Comparison of ENCODE assay signal across 16 mouse cellular contexts in the genomic region with DNA sequence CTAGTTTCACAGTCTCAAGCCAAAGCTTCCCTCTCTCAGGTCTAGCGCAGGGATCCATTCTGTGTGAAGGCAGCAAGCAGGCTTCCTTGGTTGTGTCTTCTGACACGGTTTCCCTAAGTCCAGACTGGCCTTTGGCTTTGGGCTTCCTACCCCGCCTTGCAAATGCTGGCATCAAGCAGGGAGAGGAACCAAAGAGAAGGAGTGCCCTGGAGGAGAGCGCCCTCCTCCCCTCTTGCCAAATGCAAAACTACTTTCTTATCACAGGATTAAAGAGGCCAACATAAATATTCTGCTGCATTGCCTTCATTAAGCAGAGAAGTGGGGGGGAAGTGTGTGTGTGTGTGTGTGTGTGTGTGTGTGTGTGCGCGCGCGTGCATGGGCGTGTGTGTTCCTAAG. TPM values are rescaled to one million over a fixed set of nuclear protein-coding genes. Genes with fewer than 3 reads are reported as not detected.
DNase-seq lines count a peak whose midpoint lies in the region; ATAC-seq and TF ChIP-seq lines count a peak whose summit lies in the region.
"Had no signal": no experiment of that assay in that cellular context is flagged by ENCODE, and none has a peak within 500 bp of the region (broad histone marks: within the 10 kb centered on the region; RNA-seq: fewer than 3 reads in every experiment).

No protein-coding gene starts in this region.

- H3K9me3 ChIP-seq in heart, embryonic 10.5 days: no peaks in the 10 kb centered on the region
- no peaks in the 10 kb centered on the region for H3K9me3 ChIP-seq in liver, embryonic 11.5 days (ENCODE audit: control insufficient read depth, low read length)
- H3K9me3 ChIP-seq in intestine, embryonic 14.5 days (ENCODE audit: control insufficient read depth, low read length): no peaks in the 10 kb centered on the region
- H3K9me3 ChIP-seq in hindbrain, embryonic 16.5 days (ENCODE audit: control insufficient read depth, low read length): no peaks in the 10 kb centered on the region
- H3K9me3 ChIP-seq: G1E; midbrain, embryonic 15.5 days; neural tube, embryonic 15.5 days had no signal

- no peak overlapping the region for H3K4me2 ChIP-seq in liver, embryonic 11.5 days
- H3K4me2 ChIP-seq in intestine, embryonic 14.5 days (ENCODE audit: low read length): no peak overlapping the region
- peak overlapping the region; percentile 67 for H3K4me2 ChIP-seq in myocyte (ENCODE audit: low read depth)
- H3K4me2 ChIP-seq in hindbrain, embryonic 16.5 days (ENCODE audit: low read length): no peak overlapping the region
- H3K4me2 ChIP-seq: midbrain, embryonic 15.5 days; neural tube, embryonic 15.5 days had no signal

- H3K4me1 ChIP-seq in heart, embryonic 10.5 days: peaks cover 74% of the 10 kb centered on the region
- peaks cover 15% of the 10 kb centered on the region for H3K4me1 ChIP-seq in liver, embryonic 11.5 days (replicated peaks; ENCODE audit: control insufficient read depth, insufficient read depth, low read length)
- H3K4me1 ChIP-seq in intestine, embryonic 14.5 days (replicated peaks; ENCODE audit: control insufficient read depth, insufficient read depth, low read length): peaks cover 19% of the 10 kb centered on the region
- no peaks in the 10 kb centered on the region for H3K4me1 ChIP-seq in hindbrain, embryonic 16.5 days (ENCODE audit: control insufficient read depth, insufficient read depth, low read depth, low read length)
- H3K4me1 ChIP-seq: midbrain, embryonic 15.5 days; neural tube, embryonic 15.5 days had no signal

- WGBS in heart, embryonic 10.5 days: 80% methylated on average over 9 of the region's 9 CpGs
- 83% methylated on average over 9 of the region's 9 CpGs for WGBS in liver, embryonic 11.5 days
- WGBS in intestine, embryonic 14.5 days: 69% methylated on average over 9 of the region's 9 CpGs
- 94% methylated on average over 9 of the region's 9 CpGs for WGBS in hindbrain, embryonic 16.5 days

- peak overlapping the region; percentile 86 for H3K27ac ChIP-seq in heart, embryonic 10.5 days
- H3K27ac ChIP-seq in liver, embryonic 11.5 days (ENCODE audit: low read depth, low read length): peak overlapping the region; percentile 41; the same call in 1 of the 2 replicates
- H3K27ac ChIP-seq in intestine, embryonic 14.5 days (ENCODE audit: low read depth): peak overlapping the region; percentile 88
- no peak overlapping the region for H3K27ac ChIP-seq in hindbrain, embryonic 16.5 days (ENCODE audit: low read depth, low read length)
- H3K27ac ChIP-seq: liver, embryonic 14.5 days; midbrain, embryonic 15.5 days; neural tube, embryonic 15.5 days had no signal

- no peaks in the 10 kb centered on the region for H3K79me2 ChIP-seq in myocyte (ENCODE audit: control insufficient read depth, insufficient read depth)

- DNase-seq in heart, embryonic 10.5 days (ENCODE audit: low spot score): no peak
- no peak for DNase-seq in heart, postnatal 36 days
- DNase-seq in liver, embryonic 11.5 days (ENCODE audit: low spot score): no peak
- DNase-seq in liver: no peak
- no peak for DNase-seq in intestine, embryonic 14.5 days (ENCODE audit: low spot score)
- DNase-seq: B cell, adult 2 months; kidney, adult 9 months; right cerebral cortex, adult 18-20 months; thymus, postnatal 36 days had no signal

- H3K27me3 ChIP-seq in heart, embryonic 10.5 days (ENCODE audit: insufficient read depth, poor library complexity, severe bottlenecking): no peaks in the 10 kb centered on the region
- H3K27me3 ChIP-seq in liver, embryonic 11.5 days (replicated peaks; ENCODE audit: control insufficient read depth, insufficient read depth, low read length): no peaks in the 10 kb centered on the region
- H3K27me3 ChIP-seq in intestine, embryonic 14.5 days (replicated peaks; ENCODE audit: control insufficient read depth, insufficient read depth, low read length): no peaks in the 10 kb centered on the region
- no peaks in the 10 kb centered on the region for H3K27me3 ChIP-seq in myocyte (ENCODE audit: control insufficient read depth, insufficient read depth, insufficient read length)
- H3K27me3 ChIP-seq in hindbrain, embryonic 16.5 days (replicated peaks; ENCODE audit: control insufficient read depth, insufficient read depth, low read length): no peaks in the 10 kb centered on the region
- H3K27me3 ChIP-seq: midbrain, embryonic 15.5 days; neural tube, embryonic 15.5 days had no signal

- intact Hi-C loops in heart, postnatal 36 days (cut with DNase I): no loop called here

- no peak for TF ChIP-seq POLR2A in myocyte (IDR thresholded peaks at IDR 0.05; ENCODE audit: insufficient read length, low read depth)

- H3ac ChIP-seq in myocyte (ENCODE audit: control insufficient read depth, insufficient read length): no peak overlapping the region

- ATAC-seq in liver, embryonic 11.5 days (replicated peaks; ENCODE audit: low FRiP score): 0 out of 2 replicates have a peak, but pooled peaks have one; percentile 11
- ATAC-seq in intestine, embryonic 14.5 days (replicated peaks; ENCODE audit: low FRiP score, low TSS enrichment, low read depth): no peak
- ATAC-seq in hindbrain, embryonic 16.5 days: no peak
- ATAC-seq in megakaryocyte, adult 5-6 weeks (ENCODE audit: poor library complexity, severe bottlenecking): no peak
- ATAC-seq: midbrain, embryonic 15.5 days had no signal

- H3K4me3 ChIP-seq in heart, embryonic 10.5 days: no peak overlapping the region
- no peak overlapping the region for H3K4me3 ChIP-seq in liver, embryonic 11.5 days (ENCODE audit: low read depth, low read length)
- H3K4me3 ChIP-seq in intestine, embryonic 14.5 days (ENCODE audit: low read depth, low read length): no peak overlapping the region
- no peak overlapping the region for H3K4me3 ChIP-seq in myocyte
- H3K4me3 ChIP-seq in hindbrain, embryonic 16.5 days (ENCODE audit: low read length): no peak overlapping the region
- H3K4me3 ChIP-seq: midbrain, embryonic 15.5 days; neural tube, embryonic 15.5 days had no signal

- no peak overlapping the region for H3K9ac ChIP-seq in liver, embryonic 11.5 days (ENCODE audit: low read depth, low read length)
- 0 out of 2 replicates have a peak overlapping the region, but pooled peaks have one; percentile 13 for H3K9ac ChIP-seq in intestine, embryonic 14.5 days (ENCODE audit: low read length)
- H3K9ac ChIP-seq in hindbrain, embryonic 16.5 days (ENCODE audit: low read depth, low read length): no peak overlapping the region
- H3K9ac ChIP-seq: liver, embryonic 14.5 days; midbrain, embryonic 15.5 days; neural tube, embryonic 15.5 days had no signal

- H3K36me3 ChIP-seq in heart, embryonic 10.5 days: peaks cover 9% of the 10 kb centered on the region
- H3K36me3 ChIP-seq in liver, embryonic 11.5 days (ENCODE audit: control insufficient read depth, insufficient read depth, low read length): peaks cover 7% of the 10 kb centered on the region
- peaks cover 17% of the 10 kb centered on the region; the same call in 1 of the 2 replicates for H3K36me3 ChIP-seq in intestine, embryonic 14.5 days (ENCODE audit: control insufficient read depth, insufficient read depth, low read length)
- no peaks in the 10 kb centered on the region for H3K36me3 ChIP-seq in myocyte (ENCODE audit: control insufficient read depth, insufficient read depth)
- H3K36me3 ChIP-seq in hindbrain, embryonic 16.5 days (ENCODE audit: control insufficient read depth, insufficient read depth, low read length): peaks cover 10% of the 10 kb centered on the region

TF ChIP-seq in myocyte, 11 proteins besides CTCF, POLR2A, EP300 and RAD21:
- no peak for TF ChIP-seq MYOG (IDR thresholded peaks at IDR 0.05; ENCODE audit: control insufficient read depth in 1 of 3, insufficient read depth in 1 of 3, insufficient read length in 2 of 3, low read depth in 2 of 3)
- TF ChIP-seq POLR2AphosphoS2 (IDR thresholded peaks at IDR 0.05; ENCODE audit: insufficient read length, low read depth): no peak

RNA-seq across cellular contexts. Expression of gene Miga1, which starts 31.0 kb away (rescaled TPM):
- 14.5 and 18.4 TPM in 2 replicates for polyA plus RNA-seq in heart, embryonic 10.5 days (2016; fragmentation: Nextera tagmentation; extraction: Ambion mirVana)
- 10 to 100 TPM in 1 of 2 experiments, 1 to 10 TPM in 1; 9.3 to 11.3 TPM for total RNA-seq in heart, postnatal 36 days (2021)
- polyA plus RNA-seq in liver, embryonic 11.5 days (2014; fragmentation: Nextera tagmentation; extraction: Ambion mirVana): 12.4 and 12.7 TPM in 2 replicates
- polyA plus RNA-seq in intestine, embryonic 14.5 days (2014; fragmentation: Nextera tagmentation; extraction: Ambion mirVana): 19.2 and 22.0 TPM in 2 replicates
- 0.26 TPM for polyA plus RNA-seq in myocyte (2012; fragmentation: generic; extraction: Trizol)
- polyA plus RNA-seq in hindbrain, embryonic 16.5 days (2015; fragmentation: Nextera tagmentation; extraction: Ambion mirVana): 17.7 and 19.0 TPM in 2 replicates
- total RNA-seq in megakaryocyte, adult 5-6 weeks (2015): 3.9 and 4.1 TPM in 2 replicates
- total RNA-seq in megakaryocyte, adult 5-6 weeks (2017): 3.1 and 3.2 TPM in 2 replicates

RNA-seq across cellular contexts. Expression of gene Usp33, which starts 37.0 kb away (rescaled TPM):
- 36.2 and 37.6 TPM in 2 replicates for polyA plus RNA-seq in heart, embryonic 10.5 days (2016; fragmentation: Nextera tagmentation; extraction: Ambion mirVana)
- 10 to 100 TPM; 26.3 to 26.4 TPM for total RNA-seq in heart, postnatal 36 days (2021)
- polyA plus RNA-seq in liver, embryonic 11.5 days (2014; fragmentation: Nextera tagmentation; extraction: Ambion mirVana): 42.0 and 46.1 TPM in 2 replicates
- 51.0 and 52.3 TPM in 2 replicates for polyA plus RNA-seq in intestine, embryonic 14.5 days (2014; fragmentation: Nextera tagmentation; extraction: Ambion mirVana)
- polyA plus RNA-seq in myocyte (2012; fragmentation: generic; extraction: Trizol): 7.9 TPM
- 82.4 and 91.2 TPM in 2 replicates for polyA plus RNA-seq in hindbrain, embryonic 16.5 days (2015; fragmentation: Nextera tagmentation; extraction: Ambion mirVana)
- total RNA-seq in megakaryocyte, adult 5-6 weeks (2015): 42.8 and 46.4 TPM in 2 replicates
- total RNA-seq in megakaryocyte, adult 5-6 weeks (2017): 77.7 and 78.4 TPM in 2 replicates

RNA-seq across cellular contexts. Expression of gene Nexn, which starts 43.1 kb away (rescaled TPM):
- polyA plus RNA-seq in heart, embryonic 10.5 days (2016; fragmentation: Nextera tagmentation; extraction: Ambion mirVana): 102 and 155 TPM in 2 replicates
- 100 to 1,000 TPM; 341 to 349 TPM for total RNA-seq in heart, postnatal 36 days (2021)
- 3.7 and 5.5 TPM in 2 replicates for polyA plus RNA-seq in liver, embryonic 11.5 days (2014; fragmentation: Nextera tagmentation; extraction: Ambion mirVana)
- polyA plus RNA-seq in intestine, embryonic 14.5 days (2014; fragmentation: Nextera tagmentation; extraction: Ambion mirVana): 26.8 and 29.4 TPM in 2 replicates
- 24.9 TPM for polyA plus RNA-seq in myocyte (2012; fragmentation: generic; extraction: Trizol)
- polyA plus RNA-seq in hindbrain, embryonic 16.5 days (2015; fragmentation: Nextera tagmentation; extraction: Ambion mirVana): 1.7 and 2.4 TPM in 2 replicates
- total RNA-seq in megakaryocyte, adult 5-6 weeks (2015): not detected in 2 replicates
- not detected in 2 replicates for total RNA-seq in megakaryocyte, adult 5-6 weeks (2017)
- polyA plus RNA-seq: G1E had no signal

Comparison
In these comparisons a context has a peak if more than half of its experiments do, and no peak if none do; other contexts are left out.
1. RNA of gene Miga1, which starts 31.0 kb away (polyA plus RNA-seq): 19.2 to 22.0 TPM in intestine, embryonic 14.5 days, 17.7 to 19.0 TPM in hindbrain, embryonic 16.5 days, 14.5 to 18.4 TPM in heart, embryonic 10.5 days and 12.4 to 12.7 TPM in liver, embryonic 11.5 days; 0.26 TPM in myocyte (single experiment); every median in the first group is over 10 times any median in the second.